Mouse (Mus musculus) kidney, postnatal 0 days (tissue): ENCODE data around the gene Rpl3. TPM values are rescaled to one million over a fixed set of nuclear protein-coding genes. Genes with fewer than 3 reads are reported as not detected.

ENCODE experiments used
- ATAC-seq: fragments of 200-750 bp; cut with Nextera tagmentation; replicated peaks from 2 replicates; pipeline ENCODE4 v1.8.0; 2017; ENCODE audit warnings: low read depth, moderate number of reproducible peaks, moderate TSS enrichment, moderate library complexity; ENCODE audit not compliant: low FRiP score
- DNase-seq: peaks from one replicate; pipeline ENCODE4 v3.0.0-alpha.2; 2016; ENCODE audit warnings: low spot score
- H3K27ac ChIP-seq: fragments of 300-500 bp; sonication (generic); 2 replicates; pipeline ENCODE4 v1.5.1; 2014; ENCODE audit warnings: mild to moderate bottlenecking
- H3K27me3 ChIP-seq: fragments of 300-500 bp; sonication (generic); 2 replicates; pipeline ENCODE4 v1.6.1; 2014; ENCODE audit warnings: low read length, mixed read lengths; ENCODE audit not compliant: insufficient read depth
- H3K36me3 ChIP-seq: fragments of 300-500 bp; sonication (generic); 2 replicates; pipeline ENCODE4 v1.6.1; 2014; ENCODE audit warnings: low read length, mixed read lengths; ENCODE audit not compliant: insufficient read depth
- H3K4me1 ChIP-seq: fragments of 300-500 bp; sonication (generic); replicated peaks from 2 replicates; pipeline ENCODE4 v1.6.1; 2014; ENCODE audit warnings: antibody characterized with exemption, low read length, mixed read lengths; ENCODE audit not compliant: insufficient read depth
- H3K4me2 ChIP-seq: fragments of 300-500 bp; sonication (generic); 2 replicates; pipeline ENCODE4 v1.6.1; 2014; ENCODE audit warnings: mild to moderate bottlenecking, low read length, moderate library complexity, mixed read lengths
- H3K4me3 ChIP-seq: fragments of 300-500 bp; sonication (generic); replicated peaks from 2 replicates; pipeline ENCODE4 v1.5.1; 2014; ENCODE audit warnings: low read depth, low read length
- H3K9ac ChIP-seq: fragments of 300-500 bp; sonication (generic); 2 replicates; pipeline ENCODE4 v1.6.1; 2014; ENCODE audit warnings: low read depth, low read length
- H3K9me3 ChIP-seq: fragments of 300-500 bp; sonication (generic); replicated peaks from 2 replicates; pipeline ENCODE4 v1.6.1; 2016; ENCODE audit warnings: low read length, inconsistent platforms, mixed read lengths
- CTCF ChIP-seq: IDR thresholded peaks from 2 replicates; pipeline ENCODE4 v1.5.1; 2016; ENCODE audit warnings: antibody characterized with exemption, low read depth, mild to moderate bottlenecking, moderate library complexity
- WGBS: fragments of 180-500 bp; shearing (Covaris S2); extraction: QIAGEN DNeasy Blood & Tissue Kit; methylation state at CpG from one replicate; pipeline ENCODE4 v1.1.7; 2014; 5-methylcytosine and 5-hydroxymethylcytosine counted together
- polyA plus RNA-seq: library from polyadenylated mRNA; unstranded; fragments of >200 nt; fragmentation: Nextera tagmentation; extraction: Ambion mirVana; gene quantifications from 2 replicates; pipeline ENCODE4 v1.2.1, GENCODE M21; 2015

The Rpl3 gene
- polyA plus RNA-seq, 1 experiment from 2014 or later = 975 TPM

GRCm38 (mm10) chr15:80058151-80058550, 33.5 kb downstream of the Rpl3 start:
- no peak for DNase-seq
- 82% methylated on average over 7 of the region's 7 CpGs for WGBS
- no peaks in the 10 kb centered on the region for H3K27me3 ChIP-seq
- H3K36me3 ChIP-seq = no peaks in the 10 kb centered on the region
- peaks cover 6% of the 10 kb centered on the region; the same call in 1 of the 2 replicates for H3K4me1 ChIP-seq
- H3K4me2 ChIP-seq = no peak overlapping the region
- ATAC-seq = no peak
- no peaks in the 10 kb centered on the region for H3K9me3 ChIP-seq
- H3K27ac ChIP-seq = no peak overlapping the region
- no peak for TF ChIP-seq CTCF
- H3K9ac ChIP-seq = no peak overlapping the region
- H3K4me3 ChIP-seq = no peak overlapping the region

GRCm38 (mm10) chr15:80054034-80054710, 37.5 kb downstream of the Rpl3 start:
- peak; percentile 34 for ATAC-seq
- Histone ChIP-seq H3K9me3 (no peaks in the 10 kb centered on the region), H3K4me3 (no peak overlapping the region), H3K36me3 (no peaks in the 10 kb centered on the region), H3K27ac (no peak overlapping the region), H3K4me2 (no peak overlapping the region), H3K4me1 (no peaks in the 10 kb centered on the region), H3K9ac (no peak overlapping the region), H3K27me3 (no peaks in the 10 kb centered on the region)
- no peak for DNase-seq
- WGBS = 81% methylated on average over 7 of the region's 7 CpGs
- no peak for TF ChIP-seq CTCF

- Histone ChIP-seq H3K4me3 (no peak overlapping the region), H3K9me3 (no peaks in the 10 kb centered on the region), H3K4me2 (no peak overlapping the region), H3K4me1 (no peaks in the 10 kb centered on the region), H3K27ac (no peak overlapping the region), H3K36me3 (no peaks in the 10 kb centered on the region), H3K9ac (no peak overlapping the region), H3K27me3 (no peaks in the 10 kb centered on the region)
- peak; percentile 8; the same call in 1 of the 2 replicates for TF ChIP-seq CTCF
- WGBS = 70% methylated on average over 8 of the region's 8 CpGs
- ATAC-seq (no peak), DNase-seq (no peak)
Observed at GRCm38 (mm10) chr15:80053381-80054033, 38.2 kb downstream of the Rpl3 start.

GRCm38 (mm10) chr15:80051782-80052181, 39.9 kb downstream of the Rpl3 start:
- no peak for DNase-seq
- Histone ChIP-seq H3K4me2 (no peak overlapping the region), H3K9me3 (no peaks in the 10 kb centered on the region), H3K36me3 (no peaks in the 10 kb centered on the region), H3K9ac (no peak overlapping the region), H3K27me3 (no peaks in the 10 kb centered on the region), H3K4me1 (no peaks in the 10 kb centered on the region), H3K27ac (peak overlapping the region; percentile 71), H3K4me3 (no peak overlapping the region)
- WGBS = 57% methylated on average over 9 of the region's 9 CpGs
- no peak; the same call in 1 of the 2 replicates for ATAC-seq
- TF ChIP-seq CTCF = no peak

- Histone ChIP-seq H3K4me3 (no peak overlapping the region), H3K27me3 (no peaks in the 10 kb centered on the region), H3K4me2 (no peak overlapping the region), H3K4me1 (no peaks in the 10 kb centered on the region), H3K9me3 (no peaks in the 10 kb centered on the region), H3K27ac (peak overlapping the region; percentile 71), H3K36me3 (no peaks in the 10 kb centered on the region), H3K9ac (no peak overlapping the region)
- no peak for TF ChIP-seq CTCF
- 68% methylated on average over 19 of the region's 19 CpGs for WGBS
- ATAC-seq (no peak), DNase-seq (peak; percentile 53)
Observed at GRCm38 (mm10) chr15:80051092-80051761, 40.4 kb downstream of the Rpl3 start.

GRCm38 (mm10) chr15:80050093-80050492, 41.6 kb downstream of the Rpl3 start:
- 51% methylated on average over 4 of the region's 4 CpGs for WGBS
- H3K27ac ChIP-seq = peak overlapping the region; percentile 71; the same call in 1 of the 2 replicates

More at GRCm38 (mm10) chr15:80050093-80050492, 41.6 kb downstream of the Rpl3 start:
- H3K9ac ChIP-seq = no peak overlapping the region
- no peaks in the 10 kb centered on the region for H3K27me3 ChIP-seq
- DNase-seq (no peak), ATAC-seq (no peak)
- H3K4me2 ChIP-seq = no peak overlapping the region
- H3K4me1 ChIP-seq = no peaks in the 10 kb centered on the region
- H3K36me3 ChIP-seq = no peaks in the 10 kb centered on the region
- TF ChIP-seq CTCF = no peak
- no peaks in the 10 kb centered on the region for H3K9me3 ChIP-seq
- H3K4me3 ChIP-seq = no peak overlapping the region
